Mouse (Mus musculus) lung, adult 2 months (tissue): ENCODE data around the gene Tbata.

Experiments
- CTCF ChIP-seq: fragments of 200-500 bp; IDR thresholded peaks from 2 replicates; pipeline ENCODE4 v1.5.1; 2011; ENCODE audit warnings: mild to moderate bottlenecking, low read length, control low read depth; ENCODE audit not compliant: insufficient read depth
- POLR2A ChIP-seq: fragments of 200-500 bp; IDR thresholded peaks from 2 replicates; pipeline ENCODE4 v1.6.1; 2011; ENCODE audit warnings: low read depth, mild to moderate bottlenecking, control low read depth, low read length, borderline replicate concordance; ENCODE audit errors: extremely low read depth

DNA sequence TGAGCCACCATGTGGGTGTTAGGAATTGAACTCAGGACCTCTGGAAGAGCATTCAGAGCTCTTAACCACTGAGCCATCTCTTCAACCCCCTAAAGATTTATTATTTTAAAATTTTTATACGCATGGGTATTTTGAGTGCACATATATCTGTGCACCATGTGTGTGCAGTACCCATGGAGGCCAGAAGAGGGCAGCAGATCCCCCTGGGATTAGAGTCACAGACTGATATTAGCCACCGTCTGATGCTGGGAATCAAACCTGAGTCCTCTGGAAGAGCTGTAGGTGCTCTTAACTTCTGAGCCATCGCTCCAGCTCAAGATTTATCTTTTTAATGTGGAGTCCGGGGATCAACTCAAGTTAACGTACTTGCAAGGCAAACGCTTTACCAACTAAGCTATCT is 43.9 kb downstream of the Tbata start:
- TF ChIP-seq CTCF (peak; percentile 25; the same call in 1 of the 2 replicates), POLR2A (no peak)
